Mouse (Mus musculus) liver, embryonic 14 days (tissue): ENCODE measurements around the gene Lsm12. TPM values are rescaled to one million over a fixed set of nuclear protein-coding genes. Genes with fewer than 3 reads are reported as not detected.

ENCODE experiments used
- polyA plus RNA-seq: library from polyadenylated mRNA; depleted of rRNA; stranded (reverse); fragments of >200 nt; gene quantifications from 2 replicates; pipeline ENCODE4 v1.2.3, GENCODE M21; 2012; rRNA removed

Lsm12 gene
- 15.8 and 18.5 TPM in 2 replicates for polyA plus RNA-seq

DNA sequence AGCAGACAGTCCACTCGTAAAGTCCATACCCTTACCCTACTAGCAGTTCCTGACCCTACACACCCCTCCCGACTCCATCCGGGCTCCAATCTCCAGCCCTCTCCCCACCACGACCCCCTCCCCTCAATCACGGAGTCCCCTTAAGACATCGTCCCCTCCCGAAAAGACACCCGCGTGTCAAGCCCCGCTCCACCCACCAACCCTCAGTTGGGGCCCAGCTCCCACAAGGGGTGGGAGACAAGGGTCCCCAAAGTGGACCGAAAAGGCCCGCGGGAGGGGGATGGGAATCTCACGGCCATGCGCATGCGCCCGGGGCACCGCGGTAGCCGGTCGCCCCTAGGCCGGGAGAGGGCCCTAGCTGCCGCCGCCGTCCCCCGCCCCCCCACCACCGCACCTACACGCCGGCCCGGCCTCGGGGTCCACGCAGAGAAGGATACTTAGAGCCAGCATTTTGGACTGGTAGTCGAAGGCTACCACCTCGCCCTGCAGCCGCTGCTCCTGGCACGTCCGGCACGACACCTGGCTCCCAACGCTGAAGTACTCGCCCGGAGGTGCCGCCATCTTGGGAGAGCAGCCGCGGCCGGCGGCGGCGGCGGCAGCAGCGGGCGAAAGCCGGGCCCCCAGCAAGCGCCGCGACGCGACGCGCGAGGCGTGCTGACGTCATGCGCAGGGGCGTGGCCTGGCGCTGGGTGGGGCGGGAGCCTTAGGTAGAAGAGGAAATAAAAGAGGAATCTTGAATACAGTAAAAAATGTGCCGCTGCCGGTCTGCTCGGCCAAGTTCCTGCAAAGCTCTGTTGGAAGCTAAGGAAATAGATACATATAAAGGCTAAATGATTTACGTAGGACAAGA lies at the start of gene Lsm12:
Gene Lsm12, minus strand, starts transcription at position 651 of the 850 bp plus-strand sequence.

DNA sequence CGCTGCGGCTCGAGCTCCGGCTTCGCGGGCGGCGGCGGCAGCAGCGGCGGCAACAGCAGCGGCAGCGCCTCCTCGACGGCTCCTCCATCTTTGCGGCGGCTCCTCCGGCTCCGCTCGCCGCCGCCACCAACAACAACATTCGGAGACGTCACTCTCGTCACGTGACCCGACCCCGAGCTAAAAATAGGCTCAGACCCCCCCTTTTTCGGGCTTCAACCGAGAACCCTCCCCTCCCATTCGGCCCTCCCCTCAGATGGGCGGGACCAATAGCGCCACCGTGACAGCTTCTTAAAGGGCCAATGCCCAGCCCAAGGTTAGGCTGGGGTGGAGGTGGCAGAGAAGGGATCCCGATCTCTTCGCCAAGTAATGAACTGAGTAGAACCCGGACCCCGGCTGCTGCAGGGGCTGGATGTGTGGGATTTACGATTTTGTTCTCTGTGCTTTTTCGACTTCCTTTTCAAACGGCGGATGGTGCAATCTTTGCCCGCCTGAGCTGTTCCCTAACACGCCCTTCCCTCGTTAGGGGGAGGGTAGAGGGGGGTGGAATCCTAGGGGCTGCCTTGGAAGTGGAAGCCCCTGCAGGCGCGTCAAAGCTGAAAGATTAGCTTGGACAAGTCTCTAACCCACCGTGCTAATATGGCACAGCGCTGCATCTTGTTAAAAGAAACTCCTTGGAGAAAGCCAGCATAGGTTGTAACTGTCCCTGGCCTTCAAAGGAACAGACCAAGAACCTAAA lies 45.1 kb upstream of the Lsm12 start, which contains the start of gene Hdac5:
Gene Hdac5, minus strand, starts transcription at position 161 of the 736 bp plus-strand sequence.

GRCm38 (mm10) chr11:102189461-102190436 lies 4.7 kb upstream of the Lsm12 start, which contains the start of gene G6pc3:
Gene G6pc3 (plus strand): TSS chr11:102189620.

DNA sequence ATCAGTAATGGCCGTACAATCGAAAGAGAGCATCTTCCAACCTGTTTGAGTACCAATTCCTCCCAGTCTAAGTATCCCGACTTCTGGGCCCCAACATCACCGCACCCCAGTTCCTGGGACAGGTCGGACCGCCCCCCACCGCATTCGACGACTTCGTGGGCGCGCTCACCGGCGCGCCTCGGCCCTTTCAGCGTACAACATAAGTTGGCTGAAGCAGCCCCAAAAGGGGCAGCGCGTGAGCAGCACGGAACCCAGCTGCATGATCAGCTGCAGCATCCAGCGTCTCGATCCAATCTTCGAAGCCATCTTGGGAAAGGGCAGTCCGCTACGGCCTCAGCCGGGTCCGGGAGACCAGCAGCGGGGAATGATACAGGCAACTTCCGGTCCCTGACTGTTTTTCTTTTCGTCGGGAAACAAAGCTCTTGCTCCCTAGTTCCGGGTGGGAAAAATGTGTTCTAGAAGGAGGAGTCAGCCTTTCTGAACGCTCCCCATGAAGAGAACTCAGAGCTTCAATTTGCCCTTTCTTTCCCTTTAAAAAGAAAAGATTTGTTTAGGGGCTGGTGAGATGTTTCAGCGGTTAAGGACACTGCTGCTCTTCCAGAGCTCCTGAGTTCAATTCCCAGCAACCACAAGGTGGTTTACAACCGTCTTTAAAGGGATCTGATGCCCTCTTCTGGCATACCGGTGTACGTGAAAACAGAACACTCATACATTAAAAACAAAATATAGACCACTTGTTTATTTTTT lies 28.9 kb downstream of the Lsm12 start, which contains the start of gene Tmem101:
Gene Tmem101, minus strand, starts transcription at position 366 of the 747 bp plus-strand sequence.

GRCm38 (mm10) chr11:102145471-102146001 lies 39.6 kb downstream of the Lsm12 start, which contains the start of gene Nags:
Gene Nags (plus strand): TSS chr11:102145513.

Other genes with a start within 250 kb of the Lsm12 start
- 0.07 and 0.09 TPM in 2 replicates for gene Sost, start 218.3 kb downstream of the Lsm12 start, polyA plus RNA-seq
- gene Cfap97d1, start 201.0 kb downstream of the Lsm12 start, polyA plus RNA-seq: not detected in 2 replicates
- gene Dusp3, start 198.3 kb downstream of the Lsm12 start, polyA plus RNA-seq: 4.1 and 4.3 TPM in 2 replicates
- gene Mpp3, start 156.8 kb downstream of the Lsm12 start, polyA plus RNA-seq: 0.27 and 0.40 TPM in 2 replicates
- 0.37 and 0.38 TPM in 2 replicates for gene Cd300lg, start 143.8 kb downstream of the Lsm12 start, polyA plus RNA-seq
- 10.6 and 12.5 TPM in 2 replicates for gene Mpp2, start 96.8 kb downstream of the Lsm12 start, polyA plus RNA-seq
- not detected in 2 replicates for gene Ppy, start 84.0 kb downstream of the Lsm12 start, polyA plus RNA-seq
- gene Pyy, start 77.5 kb downstream of the Lsm12 start, polyA plus RNA-seq: 0.43 TPM in 1 of 2 replicates, not detected in the other
- 9.0 and 10.4 TPM in 2 replicates for gene Nags, start 39.8 kb downstream of the Lsm12 start, polyA plus RNA-seq
- gene Tmem101, start 28.9 kb downstream of the Lsm12 start, polyA plus RNA-seq: 8.1 and 10.1 TPM in 2 replicates
- gene G6pc3, start 4.3 kb upstream of the Lsm12 start, polyA plus RNA-seq: 11.3 and 12.4 TPM in 2 replicates
- 7.8 and 8.7 TPM in 2 replicates for gene Hdac5, start 44.9 kb upstream of the Lsm12 start, polyA plus RNA-seq
- 8.9 and 10.8 TPM in 2 replicates for gene BC030867, start 63.6 kb upstream of the Lsm12 start, polyA plus RNA-seq
- 0.35 and 0.44 TPM in 2 replicates for gene Asb16, start 83.4 kb upstream of the Lsm12 start, polyA plus RNA-seq
- gene Tmub2, start 99.6 kb upstream of the Lsm12 start, polyA plus RNA-seq: 17.8 and 20.8 TPM in 2 replicates
- 9.7 and 11.9 TPM in 2 replicates for gene Atxn7l3, start 111.3 kb upstream of the Lsm12 start, polyA plus RNA-seq
- gene Ubtf, start 134.4 kb upstream of the Lsm12 start, polyA plus RNA-seq: 37.1 and 39.9 TPM in 2 replicates
- 475 and 571 TPM in 2 replicates for gene Slc4a1, start 180.9 kb upstream of the Lsm12 start, polyA plus RNA-seq
- 0.87 and 1.2 TPM in 2 replicates for gene Rundc3a, start 208.1 kb upstream of the Lsm12 start, polyA plus RNA-seq
- 139 and 165 TPM in 2 replicates for gene Slc25a39, start 222.7 kb upstream of the Lsm12 start, polyA plus RNA-seq
- gene Grn, start 245.0 kb upstream of the Lsm12 start, polyA plus RNA-seq: 23.0 and 31.6 TPM in 2 replicates